Mouse (Mus musculus): Measurements from ENCODE around the gene Syngr2. TPM values are rescaled to one million over a fixed set of nuclear protein-coding genes. Genes with fewer than 3 reads are reported as not detected.
A peak's percentile ranks its signal among the peaks of the same experiment; 100 is the strongest.

Gene Syngr2
- polyA plus RNA-seq, 2 experiments, result 36.5 to 50.4 TPM

DNA sequence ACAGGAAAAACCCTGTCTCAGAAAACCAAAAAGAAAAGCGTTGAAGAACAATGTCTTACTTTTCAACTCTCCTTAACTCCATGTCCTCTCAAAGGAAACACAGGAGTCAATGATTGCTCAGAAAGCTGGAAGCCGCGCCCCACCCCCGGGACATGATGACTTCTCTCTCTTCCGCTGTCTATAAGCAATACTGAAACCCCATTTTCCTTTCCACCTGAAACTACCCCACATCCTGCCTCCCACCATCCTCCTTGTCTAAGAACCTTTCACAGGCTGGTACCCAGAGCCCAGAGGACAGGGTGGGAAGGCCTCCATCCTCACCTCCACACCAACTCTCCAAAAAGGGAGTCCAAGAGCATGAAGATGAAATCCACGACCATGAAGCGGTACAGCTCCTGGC lies 37.1 kb upstream of the Syngr2 start:
- Histone ChIP-seq H3K27me3 (ENCODE audit: control insufficient read depth, insufficient read depth, low read length) (no peaks in the 10 kb centered on the region), H3K27ac (no peak overlapping the region), H3K4me1 (replicated peaks; ENCODE audit: control insufficient read depth in 2 of 2, insufficient read depth in 2 of 2, low read length in 1 of 2) (no peaks in the 10 kb centered on the region), H3K36me3 (replicated peaks; ENCODE audit: control insufficient read depth, insufficient read depth, low read depth) (peaks cover 84% of the 10 kb centered on the region), H3K4me2 (ENCODE audit: low read depth) (no peak overlapping the region), H3K9ac (replicated peaks) (no peak overlapping the region), H3K9me3 (ENCODE audit: control insufficient read depth, low read length) (no peaks in the 10 kb centered on the region), H3K4me3 (ENCODE audit: insufficient read depth in 1 of 2, low read depth in 2 of 2, low read length in 2 of 2) (no peak overlapping the region)
- DNase-seq (ENCODE audit: low read depth in 3 of 3, low spot score in 3 of 3) (no peak), ATAC-seq (ENCODE audit: insufficient read depth) (no peak)
- 92% methylated on average over 7 of the region's 7 CpGs for WGBS (ENCODE audit: insufficient replicate concordance)
- TF ChIP-seq EP300 (IDR thresholded peaks at IDR 0.05; ENCODE audit: low read depth), result no peak
- TF ChIP-seq CTCF (IDR thresholded peaks at IDR 0.05; ENCODE audit: low read depth), result no peak

DNA sequence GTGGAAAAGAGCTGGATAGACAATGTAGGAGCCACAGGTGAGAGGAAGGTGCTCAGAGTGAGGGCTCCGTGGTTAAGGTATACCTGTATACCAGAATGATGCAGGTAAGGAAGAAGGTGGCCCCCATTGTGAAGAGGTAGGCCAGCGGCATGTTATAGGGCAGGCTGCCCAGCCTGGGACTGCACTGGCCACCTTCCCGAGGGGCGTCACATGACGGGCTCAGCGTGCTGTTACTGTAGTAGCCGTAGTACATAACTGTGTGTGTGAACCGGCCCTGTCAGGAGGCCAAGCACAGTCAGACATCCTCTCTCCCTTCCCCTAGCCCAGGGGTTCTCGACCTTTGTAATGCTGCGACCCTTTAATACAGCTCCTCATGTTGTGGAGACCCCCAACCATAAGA lies 34.5 kb upstream of the Syngr2 start:
- TF ChIP-seq EP300 (IDR thresholded peaks at IDR 0.05; ENCODE audit: low read depth) (no peak), CTCF (IDR thresholded peaks at IDR 0.05; ENCODE audit: low read depth) (no peak)
- WGBS (ENCODE audit: insufficient replicate concordance), result 93% methylated on average over 10 of the region's 10 CpGs
- no peak for ATAC-seq (ENCODE audit: insufficient read depth)
- no peak overlapping the region for H3K4me3 ChIP-seq (ENCODE audit: insufficient read depth in 1 of 2, low read depth in 2 of 2, low read length in 2 of 2)
- H3K4me2 ChIP-seq (ENCODE audit: low read depth), result no peak overlapping the region
- H3K9ac ChIP-seq (replicated peaks), result no peak overlapping the region
- peaks cover 8 to 9% of the 10 kb centered on the region in 2 experiments; a peak in 3 of 4 replicates for H3K4me1 ChIP-seq (replicated peaks; ENCODE audit: control insufficient read depth in 2 of 2, insufficient read depth in 2 of 2, low read length in 1 of 2)
- no peaks in the 10 kb centered on the region for H3K27me3 ChIP-seq (ENCODE audit: control insufficient read depth, insufficient read depth, low read length)
- peaks cover 80% of the 10 kb centered on the region for H3K36me3 ChIP-seq (replicated peaks; ENCODE audit: control insufficient read depth, insufficient read depth, low read depth)
- H3K27ac ChIP-seq, result no peak overlapping the region
- H3K9me3 ChIP-seq (ENCODE audit: control insufficient read depth, low read length), result no peaks in the 10 kb centered on the region
- no peak for DNase-seq (ENCODE audit: low read depth in 3 of 3, low spot score in 3 of 3)

DNA sequence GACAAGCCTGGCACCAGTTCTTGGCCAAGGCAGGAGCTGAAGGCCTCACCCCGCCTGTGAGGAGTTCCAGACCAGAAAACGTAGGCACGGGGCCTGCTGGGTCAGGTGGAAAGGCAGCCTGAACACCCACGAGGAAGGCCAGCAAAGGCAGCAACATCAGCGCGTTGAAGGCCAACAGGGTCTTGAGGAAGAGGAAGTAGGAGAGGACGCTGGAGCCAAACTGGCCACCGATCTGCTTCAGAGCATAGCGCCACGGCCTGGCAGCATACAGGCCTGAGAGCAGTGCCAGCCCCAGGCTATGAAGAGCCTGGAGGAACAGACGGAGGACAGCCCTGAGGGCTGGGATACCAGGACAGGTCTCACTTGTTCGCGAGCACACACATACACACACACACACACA lies 33.9 kb upstream of the Syngr2 start:
- WGBS (ENCODE audit: insufficient replicate concordance), result 75% methylated on average over 13 of the region's 13 CpGs
- Histone ChIP-seq H3K4me3 (ENCODE audit: insufficient read depth in 1 of 2, low read depth in 2 of 2, low read length in 2 of 2) (no peak overlapping the region), H3K27me3 (ENCODE audit: control insufficient read depth, insufficient read depth, low read length) (no peaks in the 10 kb centered on the region), H3K36me3 (replicated peaks; ENCODE audit: control insufficient read depth, insufficient read depth, low read depth) (peaks cover 74% of the 10 kb centered on the region), H3K9ac (replicated peaks) (no peak overlapping the region), H3K4me1 (replicated peaks; ENCODE audit: control insufficient read depth in 2 of 2, insufficient read depth in 2 of 2, low read length in 1 of 2) (peaks cover 8 to 9% of the 10 kb centered on the region in 2 experiments; a peak in 3 of 4 replicates), H3K9me3 (ENCODE audit: control insufficient read depth, low read length) (no peaks in the 10 kb centered on the region), H3K4me2 (ENCODE audit: low read depth) (no peak overlapping the region), H3K27ac (no peak overlapping the region)
- 0 out of 2 replicates have a peak, but pooled peaks have one; percentile 12 for TF ChIP-seq CTCF (IDR thresholded peaks at IDR 0.05; ENCODE audit: low read depth)
- no peak for TF ChIP-seq EP300 (IDR thresholded peaks at IDR 0.05; ENCODE audit: low read depth)
- DNase-seq (ENCODE audit: low read depth in 3 of 3, low spot score in 3 of 3) (no peak), ATAC-seq (ENCODE audit: insufficient read depth) (no peak)

DNA sequence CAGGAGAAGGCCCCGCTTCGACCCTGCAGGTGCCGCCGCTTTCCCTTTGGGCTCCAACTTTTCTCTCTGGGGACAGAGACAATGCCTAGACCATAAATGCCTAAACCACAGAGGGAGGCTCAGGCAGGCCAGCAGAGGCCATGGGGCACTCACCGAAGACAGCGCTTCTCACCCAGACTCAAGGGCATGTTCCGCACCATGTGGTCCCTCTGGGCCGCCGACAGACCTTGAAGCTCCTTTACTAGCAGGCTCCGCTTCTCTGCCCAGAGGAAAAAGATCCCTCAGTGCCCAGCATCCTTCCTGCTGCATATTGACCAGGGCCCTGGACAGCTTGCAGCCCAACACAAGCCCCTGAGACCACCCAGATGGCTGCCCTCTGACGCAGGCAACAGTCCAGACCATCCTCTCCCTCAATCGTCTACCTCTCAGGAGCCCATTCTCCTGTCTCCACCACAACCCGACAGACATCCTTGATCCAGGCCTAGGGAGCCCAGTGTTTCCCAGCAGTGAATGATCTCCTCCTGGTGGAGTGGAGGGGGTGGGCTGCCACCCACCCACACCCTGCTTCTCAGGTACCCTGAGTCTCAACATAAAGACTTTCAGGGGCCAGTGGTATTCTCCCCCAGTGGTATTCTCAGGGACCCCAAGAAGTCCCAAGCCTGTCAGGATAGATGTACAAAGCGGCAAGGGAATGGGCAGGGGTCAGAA lies 33.2 kb upstream of the Syngr2 start:
- no peak for TF ChIP-seq EP300 (IDR thresholded peaks at IDR 0.05; ENCODE audit: low read depth)
- no peak for TF ChIP-seq CTCF (IDR thresholded peaks at IDR 0.05; ENCODE audit: low read depth)
- ATAC-seq (ENCODE audit: insufficient read depth), result no peak
- Histone ChIP-seq H3K4me2 (ENCODE audit: low read depth) (no peak overlapping the region), H3K4me3 (ENCODE audit: insufficient read depth in 1 of 2, low read depth in 2 of 2, low read length in 2 of 2) (no peak overlapping the region), H3K9me3 (ENCODE audit: control insufficient read depth, low read length) (no peaks in the 10 kb centered on the region), H3K4me1 (replicated peaks; ENCODE audit: control insufficient read depth in 2 of 2, insufficient read depth in 2 of 2, low read length in 1 of 2) (peaks cover 8 to 12% of the 10 kb centered on the region in 2 experiments; a peak in 3 of 4 replicates), H3K36me3 (replicated peaks; ENCODE audit: control insufficient read depth, insufficient read depth, low read depth) (peaks cover 67% of the 10 kb centered on the region), H3K27me3 (ENCODE audit: control insufficient read depth, insufficient read depth, low read length) (no peaks in the 10 kb centered on the region), H3K27ac (no peak overlapping the region), H3K9ac (replicated peaks) (no peak overlapping the region)
- no peak for DNase-seq (ENCODE audit: low read depth in 3 of 3, low spot score in 3 of 3)
- WGBS (ENCODE audit: insufficient replicate concordance), result 92% methylated on average over 14 of the region's 14 CpGs

DNA sequence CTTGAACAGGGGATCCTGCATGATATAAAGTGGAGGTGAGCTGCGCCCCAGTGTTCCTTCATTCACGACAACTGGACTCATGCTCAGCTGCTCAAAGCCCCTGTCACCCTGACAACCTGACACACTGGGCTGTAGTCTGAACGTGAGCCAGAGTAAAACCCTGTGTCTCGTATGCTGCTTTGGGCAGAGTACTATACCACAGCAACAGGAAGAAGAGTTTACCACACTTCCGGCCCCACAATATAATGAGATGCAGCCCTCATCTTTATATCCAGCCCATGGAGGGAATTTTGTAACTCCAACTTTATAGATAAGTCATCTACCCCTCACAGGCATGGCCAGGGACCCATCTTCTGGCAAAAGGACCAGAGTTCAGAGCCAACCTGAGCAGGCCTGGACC lies 32.4 kb upstream of the Syngr2 start:
- Histone ChIP-seq H3K9me3 (ENCODE audit: control insufficient read depth, low read length) (no peaks in the 10 kb centered on the region), H3K36me3 (replicated peaks; ENCODE audit: control insufficient read depth, insufficient read depth, low read depth) (peaks cover 60% of the 10 kb centered on the region), H3K4me3 (ENCODE audit: insufficient read depth in 1 of 2, low read depth in 2 of 2, low read length in 2 of 2) (no peak overlapping the region), H3K27me3 (ENCODE audit: control insufficient read depth, insufficient read depth, low read length) (no peaks in the 10 kb centered on the region), H3K27ac (no peak overlapping the region), H3K4me2 (ENCODE audit: low read depth) (no peak overlapping the region; the same call in 1 of the 2 replicates), H3K4me1 (replicated peaks; ENCODE audit: control insufficient read depth in 2 of 2, insufficient read depth in 2 of 2, low read length in 1 of 2) (peaks cover 8 to 17% of the 10 kb centered on the region in 2 experiments; a peak in 3 of 4 replicates), H3K9ac (replicated peaks) (no peak overlapping the region)
- DNase-seq (ENCODE audit: low read depth in 3 of 3, low spot score in 3 of 3) (no peak), ATAC-seq (ENCODE audit: insufficient read depth) (no peak)
- WGBS (ENCODE audit: insufficient replicate concordance), result 86% methylated on average over 5 of the region's 5 CpGs
- no peak for TF ChIP-seq EP300 (IDR thresholded peaks at IDR 0.05; ENCODE audit: low read depth)
- TF ChIP-seq CTCF (IDR thresholded peaks at IDR 0.05; ENCODE audit: low read depth), result no peak
